Mouse (Mus musculus) MEL (cell line): ENCODE measurements around the gene Pgap1.

Experiments
- CTCF ChIP-seq, 3 experiments: IDR thresholded peaks in 2 of 3; conservative IDR thresholded peaks in 1 of 3; 2 replicates each; pipeline ENCODE4 v1.5.1; 2011 to 2012; ENCODE audit warnings: low read length in 3 of 3, low read depth in 2 of 3, mild to moderate bottlenecking in 2 of 3, improper control_type of control experiment in 1 of 3, inconsistent platforms in 1 of 3, mixed read lengths in 1 of 3, moderate library complexity in 1 of 3; ENCODE audit not compliant: control insufficient read depth in 1 of 3, insufficient read depth in 1 of 3, poor library complexity in 1 of 3, severe bottlenecking in 1 of 3
- RCOR1 ChIP-seq: IDR thresholded peaks from 2 replicates; pipeline ENCODE4 v1.6.1; 2012; ENCODE audit warnings: low read depth, mild to moderate bottlenecking, inconsistent platforms, low read length, improper control_type of control experiment
- USF2 ChIP-seq, 2 experiments: IDR thresholded peaks; 2 replicates each; pipeline ENCODE4 v1.6.1; 2011 to 2012; ENCODE audit warnings: improper control_type of control experiment in 2 of 2, low read length in 2 of 2, borderline replicate concordance in 1 of 2, inconsistent platforms in 1 of 2, low read depth in 1 of 2, mild to moderate bottlenecking in 1 of 2; ENCODE audit not compliant: insufficient read depth in 1 of 2

DNA sequence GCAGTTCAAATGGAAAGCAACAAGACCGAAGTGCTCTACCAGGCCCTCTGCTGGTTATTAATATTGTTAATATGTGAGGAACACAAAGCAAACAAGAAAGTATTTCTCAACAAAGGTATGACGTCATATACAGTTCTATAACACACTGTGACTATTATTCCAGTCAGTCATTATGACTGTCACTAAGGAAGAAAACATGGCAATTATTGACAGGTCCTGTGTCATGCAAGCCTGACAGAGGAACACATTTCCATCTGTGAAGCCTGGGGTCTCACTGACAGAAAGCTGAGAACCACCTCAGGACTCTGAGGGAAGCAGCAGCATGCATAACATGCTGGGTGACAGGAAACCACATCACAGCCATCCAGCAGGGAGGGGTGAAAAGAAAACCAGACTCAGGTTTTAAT lies 65.0 kb downstream of the Pgap1 start:
- TF ChIP-seq RCOR1 (no peak), CTCF (IDR thresholded peaks at IDR 0.05 in 2 of 3, conservative IDR thresholded peaks at IDR 0.05 in 1 of 3; ENCODE audit: control insufficient read depth in 1 of 3, insufficient read depth in 1 of 3, low read depth in 2 of 3, low read length in 3 of 3, poor library complexity in 1 of 3, severe bottlenecking in 1 of 3) (no peak), USF2 (IDR thresholded peaks at IDR 0.05; ENCODE audit: borderline replicate concordance in 1 of 2, insufficient read depth in 1 of 2, low read depth in 1 of 2, low read length in 2 of 2) (no peak)
